Comparison of ENCODE assay signal across 19 mouse cellular contexts in genomic region chr6:146396253-146396652, GRCm38 (mm10).
"Had no signal": no experiment of that assay in that cellular context is flagged by ENCODE, and none has a peak within 500 bp of the region (broad histone marks: within the 10 kb centered on the region; RNA-seq: fewer than 3 reads in every experiment).

No protein-coding gene starts in this region.

- H3K4me3 ChIP-seq: midbrain, embryonic 10.5 days; midbrain, embryonic 12.5 days; myocyte; neural tube, embryonic 13.5 days; neural tube, embryonic 15.5 days had no signal

- H3K36me3 ChIP-seq: midbrain, embryonic 10.5 days; midbrain, embryonic 12.5 days; neural tube, embryonic 13.5 days; neural tube, embryonic 15.5 days had no signal

- ATAC-seq: midbrain, embryonic 16.5 days had no signal

- H3K27ac ChIP-seq: midbrain, embryonic 10.5 days; midbrain, embryonic 12.5 days; neural tube, embryonic 13.5 days; neural tube, embryonic 15.5 days had no signal

- H3K27me3 ChIP-seq: midbrain, embryonic 12.5 days; neural tube, embryonic 13.5 days; neural tube, embryonic 15.5 days had no signal

- H3K9me3 ChIP-seq: midbrain, embryonic 10.5 days; midbrain, embryonic 12.5 days; neural tube, embryonic 13.5 days; neural tube, embryonic 15.5 days had no signal

- DNase-seq: lung, adult 18-20 months; lung, embryonic 14.5 days; lung, postnatal 10 days; lung, postnatal 4 days; midbrain, embryonic 14.5 days; retina, postnatal 1 day; right cerebral cortex, adult 18-20 months; right cerebral cortex, postnatal 25 days; right cerebral cortex, postnatal 4 days; spleen, adult 18-20 months; thymus, adult 18-20 months; thymus, postnatal 14 days; thymus, postnatal 36 days had no signal

- H3K4me1 ChIP-seq: midbrain, embryonic 10.5 days; midbrain, embryonic 12.5 days; neural tube, embryonic 13.5 days; neural tube, embryonic 15.5 days had no signal

- H3K4me2 ChIP-seq: lung, embryonic 14.5 days; midbrain, embryonic 12.5 days; neural tube, embryonic 13.5 days; neural tube, embryonic 15.5 days had no signal

- H3K9ac ChIP-seq: lung, embryonic 14.5 days; midbrain, embryonic 12.5 days; neural tube, embryonic 13.5 days; neural tube, embryonic 15.5 days had no signal
